Mouse (Mus musculus): ENCODE data around the gene Nkpd1. TPM values are rescaled to one million over a fixed set of nuclear protein-coding genes. Genes with fewer than 3 reads are reported as not detected.
A peak's percentile ranks its signal among the peaks of the same experiment; 100 is the strongest.

Gene Nkpd1
- 0.92 and 1.9 TPM in 2 replicates for total RNA-seq (2012; rRNA removed)
- 0.59 and 1.1 TPM in 2 replicates for total RNA-seq (2014; rRNA removed)
- 2.1 and 2.3 TPM in 2 replicates for polyA plus RNA-seq (2012; ENCODE audit: insufficient read length, low read depth)

DNA sequence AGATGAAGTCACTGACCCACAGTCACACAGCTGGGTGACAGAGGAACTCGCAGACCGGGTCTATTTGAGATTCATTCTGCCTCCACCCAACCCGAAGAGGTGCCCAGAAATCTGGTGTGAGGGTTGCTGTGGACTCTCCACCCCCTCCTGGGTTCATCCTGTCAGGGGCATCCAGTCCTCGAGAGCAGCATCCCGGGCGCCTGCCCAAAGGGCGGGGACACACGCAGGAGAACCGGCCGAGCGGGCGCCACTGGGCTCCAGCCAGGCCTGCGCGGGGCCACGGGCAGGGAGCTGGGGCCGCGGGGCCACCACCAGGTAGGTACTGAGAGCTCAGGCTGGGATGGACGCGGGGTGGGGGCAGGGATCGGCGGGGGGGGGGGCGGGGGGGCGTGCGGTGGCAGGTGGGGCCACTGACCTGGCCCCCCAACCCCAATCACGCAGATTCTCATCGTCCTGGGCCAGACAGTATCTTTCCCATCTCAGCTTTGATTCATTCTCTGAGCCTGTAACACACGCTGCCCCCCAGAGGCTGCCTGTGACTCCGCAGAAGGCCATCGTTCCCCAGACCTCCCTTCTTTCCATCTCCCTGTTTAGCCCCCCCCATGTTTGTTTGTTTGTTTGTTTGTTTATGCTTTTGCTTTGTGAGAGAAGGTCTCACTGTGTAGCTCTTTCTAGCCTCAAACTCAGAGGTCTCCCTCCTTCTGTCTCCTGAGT, at the start of gene Nkpd1:
Nkpd1 (plus strand) TSS at position 187 of the 714 bp plus-strand sequence.
- dilution Hi-C loops (cut with MboI; ENCODE audit: extremely low pct_ligation_motif_present, extremely low pct_unique_long_range_greater_than_20kb, low sequenced_read_pairs) (no loop called here), in situ Hi-C loops (cut with MboI; ENCODE audit: low pct_ligation_motif_present, low pct_unique_long_range_greater_than_20kb, low sequenced_read_pairs) (no loop called here)
- Histone ChIP-seq H3K4me2 (ENCODE audit: insufficient read depth, low read depth, poor library complexity, severe bottlenecking) (peak within 1 kb of the TSS; percentile 46), H3K27ac (ENCODE audit: insufficient read depth, low read depth) (no peak within 1 kb of the TSS), H3K9me3 (replicated peaks; ENCODE audit: low read length) (peaks cover under 1% of the 10 kb centered on the region), H3K9ac (ENCODE audit: insufficient read depth, low read depth) (0 out of 2 replicates have a peak within 1 kb of the TSS, but pooled peaks have one; percentile 8), H3K27me3 (replicated peaks) (no peaks in the 10 kb centered on the region), H3K36me3 (replicated peaks in 1 of 2; ENCODE audit: control insufficient read depth in 1 of 2, insufficient read depth in 1 of 2, low read length in 1 of 2) (peaks cover under 1 to 44% of the 10 kb centered on the region in 2 experiments), H3K4me1 (ENCODE audit: control insufficient read depth in 1 of 2, insufficient read depth in 2 of 2) (peaks cover 21 to 64% of the 10 kb centered on the region in 2 experiments), H3K79me2 (replicated peaks; ENCODE audit: control insufficient read depth, extremely low read depth, insufficient read depth, poor library complexity, severe bottlenecking) (no peaks in the 10 kb centered on the region), H3K4me3 (replicated peaks in 1 of 3; ENCODE audit: low read depth in 2 of 3, low read length in 2 of 3, poor library complexity in 1 of 3) (peak within 1 kb of the TSS in 1 of 3 experiments; percentile 48)
- TF ChIP-seq CTCF (conservative IDR thresholded peaks at IDR 0.05 in 1 of 2, IDR thresholded peaks at IDR 0.05 in 1 of 2; ENCODE audit: low read depth in 2 of 2, low read length in 2 of 2), result peak in 1 of 2 experiments; percentile 65; a peak in 2 of 4 replicates
- no peak for TF ChIP-seq MAFK (IDR thresholded peaks at IDR 0.05; ENCODE audit: insufficient replicate concordance, low read length)
- no peak for TF ChIP-seq POLR2A (IDR thresholded peaks at IDR 0.05; ENCODE audit: low read depth, low read length)
- no peak for TF ChIP-seq USF1 (IDR thresholded peaks at IDR 0.05; ENCODE audit: low read depth, low read length)
- TF ChIP-seq SIN3A (IDR thresholded peaks at IDR 0.05; ENCODE audit: low read length), result 0 out of 2 replicates have a peak, but pooled peaks have one; percentile 15
- TF ChIP-seq TBP (conservative IDR thresholded peaks at IDR 0.05; ENCODE audit: low read depth, low read length), result no peak
- no peak for TF ChIP-seq RCOR1 (conservative IDR thresholded peaks at IDR 0.05; ENCODE audit: low read depth, low read length)
- TF ChIP-seq JUND (conservative IDR thresholded peaks at IDR 0.05; ENCODE audit: low read depth, low read length), result no peak
- TF ChIP-seq NRF1 (IDR thresholded peaks at IDR 0.05; ENCODE audit: low read depth, low read length), result no peak
- peak; percentile 27 for TF ChIP-seq RAD21 (IDR thresholded peaks at IDR 0.05; ENCODE audit: low read depth, low read length)
- TF ChIP-seq SMC3 (IDR thresholded peaks at IDR 0.05; ENCODE audit: low read depth, low read length), result peak; percentile 46
- no peak for TF ChIP-seq BHLHE40 (IDR thresholded peaks at IDR 0.05; ENCODE audit: low read depth, low read length)
- TF ChIP-seq PAX5 (IDR thresholded peaks at IDR 0.05; ENCODE audit: low read length), result no peak
- no peak for TF ChIP-seq POLR2AphosphoS2 (IDR thresholded peaks at IDR 0.05; ENCODE audit: low read depth, low read length)
- no peak for TF ChIP-seq E2F4 (IDR thresholded peaks at IDR 0.05; ENCODE audit: insufficient replicate concordance, low read depth, low read length)
- 0 out of 2 replicates have a peak, but pooled peaks have one; percentile 27 for TF ChIP-seq UBTF (IDR thresholded peaks at IDR 0.05; ENCODE audit: low read depth, low read length)
- TF ChIP-seq MAZ (IDR thresholded peaks at IDR 0.05; ENCODE audit: low read depth, low read length), result no peak
- TF ChIP-seq MEF2A (IDR thresholded peaks at IDR 0.05; ENCODE audit: borderline replicate concordance, low read depth, low read length), result no peak
- TF ChIP-seq ZMIZ1 (IDR thresholded peaks at IDR 0.05; ENCODE audit: low read depth, low read length), result no peak
- DNase-seq (ENCODE audit: extremely low read depth), result peak; percentile 27

DNA sequence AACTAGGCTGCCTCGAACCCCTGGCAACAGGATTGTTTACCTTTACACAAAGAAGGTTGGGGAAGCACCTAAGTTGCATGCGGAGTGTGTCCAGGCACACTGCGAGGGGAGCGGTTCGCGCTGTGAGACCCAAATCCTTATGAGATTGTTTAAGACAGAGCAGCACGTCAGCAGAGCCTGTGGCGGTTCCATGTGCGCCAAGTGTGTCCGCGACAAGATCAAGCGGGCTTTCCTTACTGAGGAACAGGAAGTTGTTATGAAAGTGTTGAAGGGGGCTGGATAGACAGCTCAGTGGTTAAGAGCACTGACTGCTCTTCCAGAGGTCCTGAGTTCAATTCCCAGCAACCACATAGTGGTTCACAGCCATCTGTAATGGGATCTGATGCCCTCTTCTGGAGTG, 49.4 kb upstream of the Nkpd1 start:
- no peak overlapping the region for H3K9ac ChIP-seq (ENCODE audit: insufficient read depth, low read depth)
- no peaks in the 10 kb centered on the region for H3K79me2 ChIP-seq (replicated peaks; ENCODE audit: control insufficient read depth, extremely low read depth, insufficient read depth, poor library complexity, severe bottlenecking)
- no peak overlapping the region for H3K4me2 ChIP-seq (ENCODE audit: insufficient read depth, low read depth, poor library complexity, severe bottlenecking)
- TF ChIP-seq CHD2 (IDR thresholded peaks at IDR 0.05; ENCODE audit: low read length) (no peak), E2F4 (IDR thresholded peaks at IDR 0.05; ENCODE audit: insufficient replicate concordance, low read depth, low read length) (no peak), ETS1 (conservative IDR thresholded peaks at IDR 0.05; ENCODE audit: low read depth, low read length) (no peak), MYC (IDR thresholded peaks at IDR 0.05; ENCODE audit: low read depth, low read length) (no peak), NELFE (IDR thresholded peaks at IDR 0.05; ENCODE audit: low read depth, low read length) (no peak), PAX5 (IDR thresholded peaks at IDR 0.05; ENCODE audit: low read length) (no peak), MXI1 (IDR thresholded peaks at IDR 0.05; ENCODE audit: low read depth, low read length) (no peak), MAX (IDR thresholded peaks at IDR 0.05; ENCODE audit: low read length) (no peak), HCFC1 (IDR thresholded peaks at IDR 0.05; ENCODE audit: low read depth, low read length) (no peak), UBTF (IDR thresholded peaks at IDR 0.05; ENCODE audit: low read depth, low read length) (no peak), ZMIZ1 (IDR thresholded peaks at IDR 0.05; ENCODE audit: low read depth, low read length) (no peak), EP300 (IDR thresholded peaks at IDR 0.05; ENCODE audit: low read length) (no peak), USF1 (IDR thresholded peaks at IDR 0.05; ENCODE audit: low read depth, low read length) (no peak), CHD1 (IDR thresholded peaks at IDR 0.05; ENCODE audit: low read depth, low read length) (no peak), CTCF (conservative IDR thresholded peaks at IDR 0.05 in 1 of 2, IDR thresholded peaks at IDR 0.05 in 1 of 2; ENCODE audit: low read depth in 2 of 2, low read length in 2 of 2) (no peak), MEF2A (IDR thresholded peaks at IDR 0.05; ENCODE audit: borderline replicate concordance, low read depth, low read length) (no peak), JUND (conservative IDR thresholded peaks at IDR 0.05; ENCODE audit: low read depth, low read length) (no peak), SMC3 (IDR thresholded peaks at IDR 0.05; ENCODE audit: low read depth, low read length) (no peak)
- H3K4me1 ChIP-seq (ENCODE audit: control insufficient read depth in 1 of 2, insufficient read depth in 2 of 2), result peaks cover 5 to 22% of the 10 kb centered on the region in 2 experiments
- in situ Hi-C loops (cut with MboI; ENCODE audit: low pct_ligation_motif_present, low pct_unique_long_range_greater_than_20kb, low sequenced_read_pairs) (no loop called here), dilution Hi-C loops (cut with MboI; ENCODE audit: extremely low pct_ligation_motif_present, extremely low pct_unique_long_range_greater_than_20kb, low sequenced_read_pairs) (no loop called here)
- no peak overlapping the region for H3K4me3 ChIP-seq (replicated peaks in 1 of 3; ENCODE audit: low read depth in 2 of 3, low read length in 2 of 3, poor library complexity in 1 of 3)
- H3K36me3 ChIP-seq (replicated peaks in 1 of 2; ENCODE audit: control insufficient read depth in 1 of 2, insufficient read depth in 1 of 2, low read length in 1 of 2), result no peaks in the 10 kb centered on the region
- peaks cover 8% of the 10 kb centered on the region for H3K9me3 ChIP-seq (replicated peaks; ENCODE audit: low read length)
- H3K27ac ChIP-seq (ENCODE audit: insufficient read depth, low read depth), result no peak overlapping the region
- DNase-seq (ENCODE audit: extremely low read depth), result no peak
- H3K27me3 ChIP-seq (replicated peaks), result peaks cover 74% of the 10 kb centered on the region

Measured in CH12.LX (cell line).